Mouse (Mus musculus) embryonic fibroblast, embryonic 13.5 days (primary cell): ENCODE measurements around the gene Ascc3. TPM values are rescaled to one million over a fixed set of nuclear protein-coding genes. Genes with fewer than 3 reads are reported as not detected.

Experiments
- H3K27ac ChIP-seq: 2 replicates; pipeline ENCODE4 v1.5.1; 2012; ENCODE audit warnings: low read length, control low read depth, inconsistent platforms; ENCODE audit not compliant: insufficient read depth
- H3K4me1 ChIP-seq: 2 replicates; pipeline ENCODE4 v1.6.1; 2011; ENCODE audit warnings: low read length; ENCODE audit not compliant: control insufficient read depth, insufficient read depth
- H3K4me3 ChIP-seq: 2 replicates; pipeline ENCODE4 v1.5.1; 2011; ENCODE audit warnings: mild to moderate bottlenecking, control low read depth, low read length; ENCODE audit not compliant: insufficient read depth
- CTCF ChIP-seq: IDR thresholded peaks from 2 replicates; pipeline ENCODE4 v1.5.1; 2011; ENCODE audit warnings: mild to moderate bottlenecking, control low read depth, low read length, moderate library complexity, borderline replicate concordance; ENCODE audit not compliant: insufficient read depth
- POLR2A ChIP-seq: IDR thresholded peaks from 2 replicates; pipeline ENCODE4 v1.6.1; 2011; ENCODE audit warnings: low read depth, mild to moderate bottlenecking, control low read depth, low read length, moderate library complexity
- polyA plus RNA-seq: library from polyadenylated mRNA; stranded (reverse); fragments of >200 nt; gene quantifications from 2 replicates; pipeline ENCODE4 v1.2.4, GENCODE M21; 2011; ENCODE audit warnings: low read depth; ENCODE audit not compliant: missing spikeins, insufficient read length

Gene Ascc3
- polyA plus RNA-seq, 1 experiment, result 61.1 TPM

- no peak overlapping the region for H3K27ac ChIP-seq
- no peaks in the 10 kb centered on the region for H3K4me1 ChIP-seq
- no peak overlapping the region for H3K4me3 ChIP-seq
- TF ChIP-seq CTCF (no peak), POLR2A (no peak)
Measured at GRCm38 (mm10) chr10:50826829-50827228, 234.4 kb downstream of the Ascc3 start.

- no peak for TF ChIP-seq CTCF
- TF ChIP-seq POLR2A, result no peak
- Histone ChIP-seq H3K4me3 (no peak overlapping the region), H3K4me1 (no peaks in the 10 kb centered on the region), H3K27ac (no peak overlapping the region)
Measured at GRCm38 (mm10) chr10:50834533-50834932, 242.1 kb downstream of the Ascc3 start.

GRCm38 (mm10) chr10:50843363-50843762 lies 250.9 kb downstream of the Ascc3 start:
- no peak overlapping the region for H3K4me3 ChIP-seq
- no peaks in the 10 kb centered on the region for H3K4me1 ChIP-seq
- no peak for TF ChIP-seq POLR2A
- TF ChIP-seq CTCF, result no peak
- no peak overlapping the region for H3K27ac ChIP-seq

- H3K27ac ChIP-seq, result no peak overlapping the region
- no peaks in the 10 kb centered on the region for H3K4me1 ChIP-seq
- no peak for TF ChIP-seq CTCF
- TF ChIP-seq POLR2A, result no peak
- H3K4me3 ChIP-seq, result no peak overlapping the region
Measured at GRCm38 (mm10) chr10:50868202-50868601, 275.7 kb downstream of the Ascc3 start.

GRCm38 (mm10) chr10:50876952-50877351 lies 284.5 kb downstream of the Ascc3 start:
- Histone ChIP-seq H3K4me3 (no peak overlapping the region), H3K27ac (no peak overlapping the region), H3K4me1 (no peaks in the 10 kb centered on the region)
- TF ChIP-seq POLR2A (no peak), CTCF (no peak)

- TF ChIP-seq CTCF (peak; percentile 48; the same call in 1 of the 2 replicates), POLR2A (no peak)
- H3K27ac ChIP-seq, result no peak overlapping the region
- H3K4me1 ChIP-seq, result no peaks in the 10 kb centered on the region
- no peak overlapping the region for H3K4me3 ChIP-seq
Measured at GRCm38 (mm10) chr10:50881476-50882069, 289.1 kb downstream of the Ascc3 start.

DNA sequence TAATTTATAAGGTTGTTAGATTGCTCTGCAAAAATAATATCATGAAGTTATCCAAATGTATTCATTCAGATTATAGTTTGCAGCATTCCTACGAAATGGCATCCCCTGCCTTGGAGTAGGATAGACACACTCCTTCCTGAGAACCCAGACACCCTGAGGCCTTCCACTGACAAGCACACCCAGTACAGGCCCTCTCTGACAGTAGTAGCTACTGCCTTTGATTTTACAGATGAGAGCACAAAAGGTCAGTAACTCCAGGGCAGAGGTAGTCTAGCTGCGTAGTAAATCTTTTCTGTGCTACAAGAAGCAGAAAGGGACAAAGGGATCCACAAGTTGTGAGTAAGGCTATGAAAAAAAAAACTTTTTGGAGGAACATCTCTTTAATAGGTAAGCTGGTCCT lies 289.9 kb downstream of the Ascc3 start:
- Histone ChIP-seq H3K4me3 (no peak overlapping the region), H3K4me1 (no peaks in the 10 kb centered on the region), H3K27ac (no peak overlapping the region)
- no peak for TF ChIP-seq POLR2A
- no peak for TF ChIP-seq CTCF

- no peak for TF ChIP-seq CTCF
- TF ChIP-seq POLR2A, result no peak
- Histone ChIP-seq H3K4me1 (no peaks in the 10 kb centered on the region), H3K4me3 (no peak overlapping the region), H3K27ac (no peak overlapping the region)
Measured at GRCm38 (mm10) chr10:50886305-50886704, 293.8 kb downstream of the Ascc3 start.

DNA sequence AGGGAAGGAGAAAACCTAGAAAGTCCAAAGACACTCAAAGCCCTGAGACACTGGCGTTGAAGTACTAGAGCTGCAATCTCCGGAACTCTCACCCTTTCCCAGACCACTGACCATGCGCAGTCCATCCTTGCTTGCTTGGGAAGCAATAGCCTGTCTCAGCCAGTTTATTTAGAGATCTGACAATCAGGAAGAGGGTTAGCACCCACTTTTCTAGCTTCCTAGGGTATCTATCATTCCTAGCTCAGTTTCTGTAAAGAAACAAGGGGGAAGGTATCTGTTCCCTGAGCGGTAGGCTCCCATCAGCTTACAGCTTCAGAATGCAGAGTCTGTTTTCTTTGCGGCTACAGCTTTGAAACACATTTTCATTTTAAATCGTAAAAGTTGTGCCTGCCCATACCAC lies 298.2 kb downstream of the Ascc3 start:
- no peaks in the 10 kb centered on the region for H3K4me1 ChIP-seq

DNA sequence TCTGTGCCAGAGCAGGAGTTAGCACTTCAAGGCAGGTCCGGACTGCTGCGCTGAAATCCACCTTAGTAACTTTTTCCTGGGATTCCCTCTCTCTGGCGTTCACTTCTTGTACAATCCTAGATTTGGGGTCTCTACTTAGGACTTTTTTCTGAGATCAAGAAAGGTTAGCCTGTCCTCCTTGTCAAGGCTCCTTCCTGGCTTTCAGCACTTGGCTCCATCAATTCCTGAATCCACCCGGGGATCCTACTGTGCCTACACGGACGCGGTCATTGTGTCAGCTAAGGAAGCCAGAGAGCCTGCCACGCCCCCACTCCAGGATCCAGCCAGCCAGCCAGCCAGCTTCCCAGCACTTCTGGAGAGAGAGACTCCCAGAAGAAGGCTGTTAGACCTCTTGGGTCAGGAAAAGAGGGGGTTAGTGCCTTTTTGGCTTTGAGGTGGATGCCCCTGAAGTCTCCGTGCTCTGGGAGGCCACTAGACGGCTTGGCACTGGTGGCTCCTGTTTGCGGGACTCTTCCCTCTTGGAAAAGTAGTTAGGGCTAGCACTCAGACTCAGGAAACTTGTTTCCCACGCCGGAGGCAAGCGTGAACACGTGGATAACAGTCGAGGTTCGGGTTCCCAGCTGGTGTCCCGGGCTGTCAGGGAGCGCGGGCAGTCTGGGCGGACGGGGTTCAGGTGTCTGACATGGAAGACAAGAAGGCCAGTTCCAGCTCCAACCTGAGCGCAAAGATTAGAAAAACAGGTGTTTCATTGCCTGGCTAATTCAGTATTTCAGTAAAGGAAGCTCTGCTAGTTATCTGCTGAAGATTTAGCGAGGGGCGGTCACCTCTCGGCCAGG lies 299.6 kb downstream of the Ascc3 start:
- Histone ChIP-seq H3K4me1 (no peaks in the 10 kb centered on the region), H3K27ac (no peak overlapping the region), H3K4me3 (no peak overlapping the region)
- TF ChIP-seq CTCF (no peak), POLR2A (no peak)

More for the DNA sequence above, 298.2 kb downstream of the Ascc3 start:
- no peak overlapping the region for H3K27ac ChIP-seq
- H3K4me3 ChIP-seq, result no peak overlapping the region
- no peak for TF ChIP-seq POLR2A
- TF ChIP-seq CTCF, result no peak
